Mouse (Mus musculus) urinary bladder, postnatal 0 days (tissue): ENCODE results near the gene Map3k15. TPM values are rescaled to one million over a fixed set of nuclear protein-coding genes. Genes with fewer than 3 reads are reported as not detected.

ENCODE experiments used
- polyA plus RNA-seq: library from polyadenylated mRNA; unstranded; fragments of >200 nt; fragmentation: Nextera tagmentation; extraction: Ambion mirVana; gene quantifications from 2 replicates; pipeline ENCODE4 v1.2.1, GENCODE M21; 2015

Map3k15 gene
- 0.06 and 0.16 TPM in 2 replicates for polyA plus RNA-seq

GRCm38 (mm10) chrX:159988002-159988960 is at the start of gene Map3k15:
Gene Map3k15 (plus strand): TSS chrX:159988433.

GRCm38 (mm10) chrX:160137861-160138717 is 149.9 kb downstream of the Map3k15 start, which contains the start of gene Pdha1:
Gene Pdha1 (minus strand): TSS chrX:160138413.

Other genes with a start within 250 kb of the Map3k15 start
- gene Pdha1, start 150.0 kb downstream of the Map3k15 start, polyA plus RNA-seq: 151 and 171 TPM in 2 replicates